Mouse (Mus musculus): ENCODE results near the gene Gna15. TPM values are rescaled to one million over a fixed set of nuclear protein-coding genes. Genes with fewer than 3 reads are reported as not detected.

Gna15 gene
- polyA plus RNA-seq, 1 experiment = 0.16 TPM

DNA sequence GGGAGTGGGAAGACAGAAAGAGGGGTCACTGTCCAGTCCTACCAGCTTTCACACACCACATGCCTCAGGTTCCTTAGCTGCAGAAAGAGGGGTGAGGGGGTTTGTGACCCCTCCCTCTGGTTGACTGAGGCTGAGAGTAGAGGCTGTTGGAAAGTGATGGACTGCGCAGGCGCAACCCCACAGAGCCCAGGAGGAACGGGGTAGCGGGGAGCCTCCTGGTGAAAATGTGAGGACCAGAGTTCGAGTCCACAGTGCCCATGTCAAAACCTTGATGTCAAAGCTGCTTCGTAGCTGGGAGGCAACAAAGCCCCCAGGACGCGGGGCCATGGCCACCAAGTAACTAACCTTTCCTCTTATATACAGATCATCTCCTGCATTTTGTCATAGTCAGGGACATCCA, 66.4 kb downstream of the Gna15 start:
- Histone ChIP-seq H3K36me3 (ENCODE audit: control insufficient read depth, insufficient read depth) (no peaks in the 10 kb centered on the region), H3K27me3 (ENCODE audit: control insufficient read depth, insufficient read depth, insufficient read length) (no peaks in the 10 kb centered on the region), H3K79me3 (ENCODE audit: low read depth) (no peaks in the 10 kb centered on the region), H3K79me2 (ENCODE audit: control insufficient read depth, insufficient read depth) (no peaks in the 10 kb centered on the region), H3ac (ENCODE audit: control insufficient read depth, insufficient read length, low read depth) (no peak overlapping the region), H3K4me3 (ENCODE audit: insufficient read depth, poor library complexity, severe bottlenecking) (no peak overlapping the region)
- TF ChIP-seq FOSL1 (IDR thresholded peaks at IDR 0.05; ENCODE audit: insufficient read depth, low read length, poor library complexity, severe bottlenecking) (no peak), CEBPB (IDR thresholded peaks at IDR 0.05; ENCODE audit: low read depth) (no peak), MAX (IDR thresholded peaks at IDR 0.05) (no peak), CTCF (IDR thresholded peaks at IDR 0.05; ENCODE audit: control insufficient read depth, insufficient read depth, insufficient read length) (no peak), USF1 (IDR thresholded peaks at IDR 0.05; ENCODE audit: low read depth) (no peak), MYOG (IDR thresholded peaks at IDR 0.05; ENCODE audit: control insufficient read depth, extremely low read depth, insufficient read length) (no peak), MYOD1 (IDR thresholded peaks at IDR 0.05; ENCODE audit: control insufficient read depth, insufficient read length, low read depth) (no peak)

DNA sequence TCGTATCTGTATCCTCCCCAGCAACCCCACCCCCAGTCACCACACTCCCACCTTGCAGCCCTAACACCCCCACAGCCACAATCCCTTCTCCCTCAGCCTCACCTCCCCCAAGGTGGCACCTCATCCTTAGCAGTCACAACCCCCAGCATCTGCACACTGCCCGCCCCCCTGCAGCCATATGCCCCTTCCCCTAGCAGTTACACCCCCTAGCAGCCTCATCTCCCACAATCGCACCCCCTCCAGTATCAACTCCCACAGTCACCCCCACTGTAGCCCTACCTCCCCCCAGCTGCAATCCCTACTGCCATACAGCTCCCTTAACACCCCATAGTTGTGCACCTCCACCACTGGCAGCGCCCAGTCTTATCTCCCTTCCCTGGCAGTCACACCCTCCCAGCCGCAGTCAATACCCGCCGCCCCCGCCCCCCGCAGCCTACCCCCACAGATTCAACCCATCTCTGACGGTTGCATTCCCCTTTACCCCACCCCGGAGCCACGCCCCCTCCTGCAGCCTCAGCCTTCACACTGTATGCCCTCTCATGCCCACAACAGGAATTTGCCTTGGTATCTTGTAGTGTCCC, 67.0 kb downstream of the Gna15 start:
- no peak for TF ChIP-seq MYOD1 (IDR thresholded peaks at IDR 0.05; ENCODE audit: control insufficient read depth, insufficient read length, low read depth)
- TF ChIP-seq USF1 (IDR thresholded peaks at IDR 0.05; ENCODE audit: low read depth) = no peak
- no peak for TF ChIP-seq CEBPB (IDR thresholded peaks at IDR 0.05; ENCODE audit: low read depth)
- TF ChIP-seq MAX (IDR thresholded peaks at IDR 0.05) = no peak
- TF ChIP-seq FOSL1 (IDR thresholded peaks at IDR 0.05; ENCODE audit: insufficient read depth, low read length, poor library complexity, severe bottlenecking) = no peak
- TF ChIP-seq CTCF (IDR thresholded peaks at IDR 0.05; ENCODE audit: control insufficient read depth, insufficient read depth, insufficient read length) = no peak
- TF ChIP-seq MYOG (IDR thresholded peaks at IDR 0.05; ENCODE audit: control insufficient read depth, extremely low read depth, insufficient read length) = no peak
- Histone ChIP-seq H3K27me3 (ENCODE audit: control insufficient read depth, insufficient read depth, insufficient read length) (no peaks in the 10 kb centered on the region), H3K79me2 (ENCODE audit: control insufficient read depth, insufficient read depth) (no peaks in the 10 kb centered on the region), H3K4me3 (ENCODE audit: insufficient read depth, poor library complexity, severe bottlenecking) (no peak overlapping the region), H3K79me3 (ENCODE audit: low read depth) (no peaks in the 10 kb centered on the region), H3K36me3 (ENCODE audit: control insufficient read depth, insufficient read depth) (no peaks in the 10 kb centered on the region), H3ac (ENCODE audit: control insufficient read depth, insufficient read length, low read depth) (no peak overlapping the region)

DNA sequence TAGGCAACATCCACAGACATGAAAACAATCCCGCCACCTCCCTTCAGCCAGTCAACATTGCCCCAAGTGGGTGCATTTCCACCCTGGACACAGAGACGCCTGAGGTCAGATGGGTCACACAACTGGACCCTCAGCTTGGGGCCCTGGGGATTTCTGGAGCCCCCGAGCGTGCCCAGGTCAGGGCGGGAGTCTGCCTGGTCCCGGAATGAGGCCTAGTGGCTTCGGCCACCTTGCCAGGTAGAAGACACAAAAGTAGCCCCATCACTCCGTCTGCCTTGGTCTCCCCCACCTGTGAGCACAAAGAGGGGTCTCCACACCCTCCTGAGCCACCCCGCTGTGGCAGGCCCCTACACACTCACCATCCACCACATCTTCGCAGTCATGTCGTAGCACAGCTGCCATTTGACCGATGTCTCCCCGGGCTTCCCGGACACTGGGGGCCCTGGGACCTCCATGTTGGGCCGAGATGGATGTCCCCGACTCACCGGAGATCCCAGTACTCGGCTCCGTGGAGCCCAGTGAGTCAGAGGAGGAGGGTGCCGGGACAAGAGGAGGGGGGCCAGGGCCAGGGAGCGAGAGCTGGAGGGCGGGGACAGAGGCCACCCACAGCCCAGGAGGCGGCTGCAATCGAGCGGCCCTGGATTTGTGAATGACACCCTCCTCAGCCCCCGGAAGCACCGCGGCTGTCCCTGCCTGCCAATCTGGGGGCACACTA, 68.7 kb downstream of the Gna15 start, which contains the start of gene Nfic:
TSS of gene Nfic (minus strand) at position 455 of the 715 bp plus-strand sequence.
- Histone ChIP-seq H3ac (ENCODE audit: control insufficient read depth, insufficient read length, low read depth) (no peak within 1 kb of the TSS), H3K79me2 (ENCODE audit: control insufficient read depth, insufficient read depth) (no peaks in the 10 kb centered on the region), H3K27me3 (ENCODE audit: control insufficient read depth, insufficient read depth, insufficient read length) (no peaks in the 10 kb centered on the region), H3K79me3 (ENCODE audit: low read depth) (no peaks in the 10 kb centered on the region), H3K4me3 (ENCODE audit: insufficient read depth, poor library complexity, severe bottlenecking) (no peak within 1 kb of the TSS), H3K36me3 (ENCODE audit: control insufficient read depth, insufficient read depth) (no peaks in the 10 kb centered on the region)
- no peak for TF ChIP-seq MYOD1 (IDR thresholded peaks at IDR 0.05; ENCODE audit: control insufficient read depth, insufficient read length, low read depth)
- no peak for TF ChIP-seq MYOG (IDR thresholded peaks at IDR 0.05; ENCODE audit: control insufficient read depth, extremely low read depth, insufficient read length)
- no peak for TF ChIP-seq CEBPB (IDR thresholded peaks at IDR 0.05; ENCODE audit: low read depth)
- no peak for TF ChIP-seq CTCF (IDR thresholded peaks at IDR 0.05; ENCODE audit: control insufficient read depth, insufficient read depth, insufficient read length)

- Histone ChIP-seq H3K79me2 (ENCODE audit: control insufficient read depth, insufficient read depth) (no peaks in the 10 kb centered on the region), H3K36me3 (ENCODE audit: control insufficient read depth, insufficient read depth) (no peaks in the 10 kb centered on the region), H3K27me3 (ENCODE audit: control insufficient read depth, insufficient read depth, insufficient read length) (no peaks in the 10 kb centered on the region), H3K79me3 (ENCODE audit: low read depth) (no peaks in the 10 kb centered on the region), H3ac (ENCODE audit: control insufficient read depth, insufficient read length, low read depth) (no peak overlapping the region), H3K4me3 (ENCODE audit: insufficient read depth, poor library complexity, severe bottlenecking) (no peak overlapping the region)
- TF ChIP-seq CTCF (IDR thresholded peaks at IDR 0.05; ENCODE audit: control insufficient read depth, insufficient read depth, insufficient read length) (no peak), MAX (IDR thresholded peaks at IDR 0.05) (no peak), USF1 (IDR thresholded peaks at IDR 0.05; ENCODE audit: low read depth) (no peak), CEBPB (IDR thresholded peaks at IDR 0.05; ENCODE audit: low read depth) (no peak), MYOD1 (IDR thresholded peaks at IDR 0.05; ENCODE audit: control insufficient read depth, insufficient read length, low read depth) (no peak), MYOG (IDR thresholded peaks at IDR 0.05; ENCODE audit: control insufficient read depth, extremely low read depth, insufficient read length) (no peak), FOSL1 (IDR thresholded peaks at IDR 0.05; ENCODE audit: insufficient read depth, low read length, poor library complexity, severe bottlenecking) (no peak)
These were observed 69.9 kb downstream of the Gna15 start for GRCm38 (mm10) chr10:81454106-81454505.

DNA sequence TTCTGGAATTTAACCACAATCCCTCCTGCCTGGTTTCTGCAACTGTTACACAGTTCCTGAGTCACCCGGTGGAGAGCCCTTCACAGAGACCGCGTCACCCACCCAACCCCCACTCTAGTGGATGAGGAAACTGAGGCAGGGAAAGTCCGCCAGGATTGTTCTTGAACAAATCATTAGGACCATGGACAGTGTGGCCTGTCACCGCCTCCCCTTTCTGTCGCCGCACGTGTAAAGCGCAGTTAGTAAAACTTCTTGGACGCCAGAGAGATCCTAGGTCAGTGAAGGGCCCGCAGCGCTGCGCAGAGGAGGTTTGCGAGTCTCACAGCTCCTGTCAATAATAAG, 71.1 kb downstream of the Gna15 start:
- H3K79me3 ChIP-seq (ENCODE audit: low read depth) = no peaks in the 10 kb centered on the region
- peak overlapping the region; percentile 25 for H3ac ChIP-seq (ENCODE audit: control insufficient read depth, insufficient read length, low read depth)
- H3K36me3 ChIP-seq (ENCODE audit: control insufficient read depth, insufficient read depth) = no peaks in the 10 kb centered on the region
- no peaks in the 10 kb centered on the region for H3K79me2 ChIP-seq (ENCODE audit: control insufficient read depth, insufficient read depth)
- no peaks in the 10 kb centered on the region for H3K27me3 ChIP-seq (ENCODE audit: control insufficient read depth, insufficient read depth, insufficient read length)
- TF ChIP-seq USF1 (IDR thresholded peaks at IDR 0.05; ENCODE audit: low read depth) = no peak
- TF ChIP-seq MAX (IDR thresholded peaks at IDR 0.05) = no peak
- no peak for TF ChIP-seq FOSL1 (IDR thresholded peaks at IDR 0.05; ENCODE audit: insufficient read depth, low read length, poor library complexity, severe bottlenecking)
- TF ChIP-seq CTCF (IDR thresholded peaks at IDR 0.05; ENCODE audit: control insufficient read depth, insufficient read depth, insufficient read length) = no peak
- no peak for TF ChIP-seq MYOD1 (IDR thresholded peaks at IDR 0.05; ENCODE audit: control insufficient read depth, insufficient read length, low read depth)
- no peak for TF ChIP-seq MYOG (IDR thresholded peaks at IDR 0.05; ENCODE audit: control insufficient read depth, extremely low read depth, insufficient read length)
- no peak for TF ChIP-seq CEBPB (IDR thresholded peaks at IDR 0.05; ENCODE audit: low read depth)
- H3K4me3 ChIP-seq (ENCODE audit: insufficient read depth, poor library complexity, severe bottlenecking) = no peak overlapping the region

Small RNA genes lying within 50 kb of the gene (microRNA-seq; reads per million reads assigned to microRNA genes)
- not detected for gene Gm25595 (ENCODE audit: borderline microRNAs expressed)

Other genes with a start within 250 kb of the Gna15 start
- gene Tjp3, start 232.6 kb downstream of the Gna15 start, polyA plus RNA-seq (2012; fragmentation: generic; extraction: Trizol) = not detected
- 33.3 TPM for gene Pip5k1c, start 231.3 kb downstream of the Gna15 start, polyA plus RNA-seq (2012; fragmentation: generic; extraction: Trizol)
- 48.1 TPM for gene Cactin, start 203.1 kb downstream of the Gna15 start, polyA plus RNA-seq (2012; fragmentation: generic; extraction: Trizol)
- 0.02 TPM for gene Tbxa2r, start 195.5 kb downstream of the Gna15 start, polyA plus RNA-seq (2012; fragmentation: generic; extraction: Trizol)
- 0.08 TPM for gene Gipc3, start 181.0 kb downstream of the Gna15 start, polyA plus RNA-seq (2012; fragmentation: generic; extraction: Trizol)
- 89.0 TPM for gene Hmg20b, start 173.7 kb downstream of the Gna15 start, polyA plus RNA-seq (2012; fragmentation: generic; extraction: Trizol)
- gene Mfsd12, start 166.7 kb downstream of the Gna15 start, polyA plus RNA-seq (2012; fragmentation: generic; extraction: Trizol) = 8.2 TPM
- 0.51 TPM for gene 4930404N11Rik, start 158.4 kb downstream of the Gna15 start, polyA plus RNA-seq (2012; fragmentation: generic; extraction: Trizol)
- 61.6 TPM for gene Fzr1, start 145.7 kb downstream of the Gna15 start, polyA plus RNA-seq (2012; fragmentation: generic; extraction: Trizol)
- 148 TPM for gene Dohh, start 139.8 kb downstream of the Gna15 start, polyA plus RNA-seq (2012; fragmentation: generic; extraction: Trizol)
- 1.7 TPM for gene Gm48551, start 139.8 kb downstream of the Gna15 start, polyA plus RNA-seq (2012; fragmentation: generic; extraction: Trizol)
- gene Gm48552, start 135.2 kb downstream of the Gna15 start, polyA plus RNA-seq (2012; fragmentation: generic; extraction: Trizol) = 0.20 TPM
- 0.32 TPM for gene Smim24, start 131.2 kb downstream of the Gna15 start, polyA plus RNA-seq (2012; fragmentation: generic; extraction: Trizol)
- gene Nfic, start 68.6 kb downstream of the Gna15 start, polyA plus RNA-seq (2012; fragmentation: generic; extraction: Trizol) = 86.7 TPM
- gene Celf5, start 41.5 kb downstream of the Gna15 start, polyA plus RNA-seq (2012; fragmentation: generic; extraction: Trizol) = 1.0 TPM
- 122 TPM for gene Ncln, start 27.8 kb downstream of the Gna15 start, polyA plus RNA-seq (2012; fragmentation: generic; extraction: Trizol)
- gene S1pr4, start 24.1 kb downstream of the Gna15 start, polyA plus RNA-seq (2012; fragmentation: generic; extraction: Trizol) = 0.02 TPM
- 77.6 TPM for gene Gna11, start 21.0 kb upstream of the Gna15 start, polyA plus RNA-seq (2012; fragmentation: generic; extraction: Trizol)
- gene Aes, start 35.3 kb upstream of the Gna15 start, polyA plus RNA-seq (2012; fragmentation: generic; extraction: Trizol) = 532 TPM
- gene Tle2, start 50.3 kb upstream of the Gna15 start, polyA plus RNA-seq (2012; fragmentation: generic; extraction: Trizol) = 7.1 TPM
- gene Tle6, start 76.8 kb upstream of the Gna15 start, polyA plus RNA-seq (2012; fragmentation: generic; extraction: Trizol) = 8.6 TPM
- gene BC025920, start 82.0 kb upstream of the Gna15 start, polyA plus RNA-seq (2012; fragmentation: generic; extraction: Trizol) = 0.25 TPM
- gene Sirt6, start 103.6 kb upstream of the Gna15 start, polyA plus RNA-seq (2012; fragmentation: generic; extraction: Trizol) = 20.8 TPM
- 8.5 TPM for gene Ankrd24, start 104.3 kb upstream of the Gna15 start, polyA plus RNA-seq (2012; fragmentation: generic; extraction: Trizol)
- 0.56 TPM for gene Gm10778, start 124.8 kb upstream of the Gna15 start, polyA plus RNA-seq (2012; fragmentation: generic; extraction: Trizol)
- 0.94 TPM for gene Zfp433, start 180.6 kb upstream of the Gna15 start, polyA plus RNA-seq (2012; fragmentation: generic; extraction: Trizol)
- 0.61 TPM for gene Gm3055, start 246.9 kb upstream of the Gna15 start, polyA plus RNA-seq (2012; fragmentation: generic; extraction: Trizol)

Measured in C2C12 (cell line).